Mouse (Mus musculus) lung, postnatal 0 days (tissue): ENCODE results near the gene P2ry6. TPM values are rescaled to one million over a fixed set of nuclear protein-coding genes. Genes with fewer than 3 reads are reported as not detected.

Experiments used
- ATAC-seq: fragments of 200-750 bp; cut with Nextera tagmentation; 2 replicates; pipeline ENCODE4 v1.8.0; 2017; ENCODE audit warnings: moderate library complexity
- DNase-seq: peaks from one replicate; pipeline ENCODE4 v3.0.0-alpha.2; 2016; ENCODE audit warnings: low spot score
- H3K27ac ChIP-seq: fragments of 300-500 bp; sonication (generic); 2 replicates; pipeline ENCODE4 v1.5.1; 2014; ENCODE audit warnings: antibody characterized with exemption, mild to moderate bottlenecking, low read length, mixed read lengths
- H3K27me3 ChIP-seq: fragments of 300-500 bp; sonication (generic); replicated peaks from 2 replicates; pipeline ENCODE4 v1.6.1; 2014; ENCODE audit warnings: low read length, mixed read lengths; ENCODE audit not compliant: insufficient read depth
- H3K36me3 ChIP-seq: fragments of 300-500 bp; sonication (generic); 2 replicates; pipeline ENCODE4 v1.6.1; 2014; ENCODE audit warnings: low read length, mixed read lengths; ENCODE audit not compliant: insufficient read depth
- H3K4me1 ChIP-seq: fragments of 300-500 bp; sonication (generic); 2 replicates; pipeline ENCODE4 v1.6.1; 2014; ENCODE audit warnings: antibody characterized with exemption, low read depth, low read length, mixed read lengths; ENCODE audit not compliant: insufficient read depth
- H3K4me2 ChIP-seq: fragments of 300-500 bp; sonication (generic); replicated peaks from 2 replicates; pipeline ENCODE4 v1.6.1; 2014; ENCODE audit warnings: low read depth, mild to moderate bottlenecking, low read length, moderate library complexity, mixed read lengths
- H3K4me3 ChIP-seq: fragments of 300-500 bp; sonication (generic); 2 replicates; pipeline ENCODE4 v1.5.1; 2014; ENCODE audit warnings: low read depth, low read length
- H3K9ac ChIP-seq: fragments of 300-500 bp; sonication (generic); replicated peaks from 2 replicates; pipeline ENCODE4 v1.6.1; 2014; ENCODE audit warnings: low read depth, mild to moderate bottlenecking
- H3K9me3 ChIP-seq: fragments of 300-500 bp; sonication (generic); 2 replicates; pipeline ENCODE4 v1.6.1; 2016; ENCODE audit warnings: low read length, mixed read lengths
- CTCF ChIP-seq: IDR thresholded peaks from 2 replicates; pipeline ENCODE4 v1.5.1; 2016; ENCODE audit warnings: antibody characterized with exemption, mild to moderate bottlenecking
- EP300 ChIP-seq: IDR thresholded peaks from 2 replicates; pipeline ENCODE4 v1.6.1; 2016; ENCODE audit warnings: antibody characterized with exemption, mild to moderate bottlenecking, control low read depth
- WGBS: fragments of 180-500 bp; shearing (Covaris S2); extraction: QIAGEN DNeasy Blood & Tissue Kit; methylation state at CpG from one replicate; pipeline ENCODE4 v1.1.7; 2014; 5-methylcytosine and 5-hydroxymethylcytosine counted together
- polyA plus RNA-seq: library from polyadenylated mRNA; unstranded; fragments of >200 nt; fragmentation: Nextera tagmentation; extraction: Ambion mirVana; gene quantifications from 2 replicates; pipeline ENCODE4 v1.2.1, GENCODE M21; 2015

Gene P2ry6
- polyA plus RNA-seq, 1 experiment from 2014 or later = 9.9 TPM

DNA sequence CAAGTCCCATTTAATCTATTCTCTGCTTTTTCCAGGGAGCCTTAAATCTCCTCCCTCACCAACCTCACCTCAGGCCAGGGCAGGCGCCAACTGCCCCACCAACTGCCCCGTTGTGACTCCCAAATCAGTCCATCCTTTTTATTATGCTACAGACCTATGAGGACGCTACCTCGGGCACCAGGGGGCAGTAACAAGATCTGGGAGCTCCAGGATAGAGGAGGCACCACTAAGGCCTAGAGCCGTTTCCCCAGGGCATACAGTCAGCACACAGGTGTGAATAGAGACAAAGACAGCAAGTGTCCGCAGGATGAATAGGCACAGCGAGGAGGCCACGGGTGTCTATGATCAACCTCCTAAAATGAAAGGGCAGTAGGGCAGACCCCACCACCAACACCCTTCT lies 65.9 kb downstream of the P2ry6 start:
- ATAC-seq = no peak
- no peaks in the 10 kb centered on the region for H3K9me3 ChIP-seq
- peak overlapping the region; percentile 66 for H3K27ac ChIP-seq
- H3K9ac ChIP-seq = no peak overlapping the region
- no peak overlapping the region for H3K4me2 ChIP-seq
- no peaks in the 10 kb centered on the region for H3K27me3 ChIP-seq
- TF ChIP-seq CTCF (peak; percentile 71), EP300 (no peak)
- H3K4me3 ChIP-seq = no peak overlapping the region
- peaks cover 15% of the 10 kb centered on the region for H3K4me1 ChIP-seq
- WGBS = 48% methylated on average over 8 of the region's 8 CpGs
- H3K36me3 ChIP-seq = no peaks in the 10 kb centered on the region
- DNase-seq = peak; percentile 70

DNA sequence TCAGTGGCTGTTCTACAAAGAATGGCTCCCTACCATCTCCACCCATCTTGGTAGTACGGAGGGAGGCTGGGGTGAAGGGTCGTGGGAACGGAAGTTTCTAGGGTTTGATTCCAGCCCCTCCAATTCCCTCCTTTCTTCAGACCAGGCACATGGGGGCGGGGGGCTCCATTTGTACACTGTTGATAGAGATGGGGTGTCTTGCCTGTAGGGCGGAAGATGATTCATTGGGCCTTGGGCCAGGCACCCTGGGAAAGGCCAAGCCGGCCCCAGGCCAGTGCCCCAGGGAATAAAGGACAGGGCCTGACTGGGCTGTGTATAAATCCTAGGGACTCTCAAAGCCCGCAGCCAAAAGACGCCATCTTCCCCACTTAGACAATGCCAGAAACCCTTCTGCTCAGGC lies 66.4 kb downstream of the P2ry6 start:
- H3K27ac ChIP-seq = peak overlapping the region; percentile 66
- 0 out of 2 replicates have a peak overlapping the region, but pooled peaks have one; percentile 30 for H3K4me2 ChIP-seq
- no peak overlapping the region for H3K4me3 ChIP-seq
- no peaks in the 10 kb centered on the region for H3K27me3 ChIP-seq
- ATAC-seq = peak; percentile 43
- H3K9me3 ChIP-seq = no peaks in the 10 kb centered on the region
- H3K9ac ChIP-seq = no peak overlapping the region
- TF ChIP-seq CTCF (no peak), EP300 (no peak)
- WGBS = 59% methylated on average over 8 of the region's 8 CpGs
- H3K4me1 ChIP-seq = peaks cover 15% of the 10 kb centered on the region
- no peaks in the 10 kb centered on the region for H3K36me3 ChIP-seq
- peak; percentile 37 for DNase-seq

DNA sequence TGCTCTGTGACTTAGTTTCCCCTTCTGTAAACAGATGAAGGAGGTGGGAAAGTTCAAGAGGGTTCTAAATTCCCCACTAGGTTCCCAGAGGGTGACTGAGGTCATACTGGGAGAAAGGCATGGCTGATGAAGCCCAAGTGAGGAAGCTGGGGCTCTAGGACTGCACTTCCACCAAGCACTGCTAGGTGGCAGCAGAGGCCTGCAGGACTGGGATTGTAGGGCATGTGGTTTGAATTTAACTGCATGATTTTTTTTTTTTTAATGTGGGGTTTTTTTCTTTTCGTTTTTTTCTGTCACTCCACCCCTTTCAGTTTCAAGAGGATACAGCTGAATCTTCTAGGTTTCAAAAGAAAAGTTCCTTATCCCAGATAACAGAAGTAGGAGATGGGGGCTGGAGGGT lies 67.2 kb downstream of the P2ry6 start:
- Histone ChIP-seq H3K9ac (no peak overlapping the region), H3K36me3 (no peaks in the 10 kb centered on the region), H3K4me1 (peaks cover 15% of the 10 kb centered on the region), H3K27me3 (no peaks in the 10 kb centered on the region), H3K4me3 (no peak overlapping the region), H3K4me2 (peak overlapping the region; percentile 30; the same call in 1 of the 2 replicates), H3K27ac (peak overlapping the region; percentile 66), H3K9me3 (no peaks in the 10 kb centered on the region)
- 0% methylated on average over 1 of the region's 1 CpGs for WGBS
- ATAC-seq (0 out of 2 replicates have a peak, but pooled peaks have one; percentile 4), DNase-seq (peak; percentile 87)
- TF ChIP-seq CTCF = peak; percentile 97
- TF ChIP-seq EP300 = no peak

DNA sequence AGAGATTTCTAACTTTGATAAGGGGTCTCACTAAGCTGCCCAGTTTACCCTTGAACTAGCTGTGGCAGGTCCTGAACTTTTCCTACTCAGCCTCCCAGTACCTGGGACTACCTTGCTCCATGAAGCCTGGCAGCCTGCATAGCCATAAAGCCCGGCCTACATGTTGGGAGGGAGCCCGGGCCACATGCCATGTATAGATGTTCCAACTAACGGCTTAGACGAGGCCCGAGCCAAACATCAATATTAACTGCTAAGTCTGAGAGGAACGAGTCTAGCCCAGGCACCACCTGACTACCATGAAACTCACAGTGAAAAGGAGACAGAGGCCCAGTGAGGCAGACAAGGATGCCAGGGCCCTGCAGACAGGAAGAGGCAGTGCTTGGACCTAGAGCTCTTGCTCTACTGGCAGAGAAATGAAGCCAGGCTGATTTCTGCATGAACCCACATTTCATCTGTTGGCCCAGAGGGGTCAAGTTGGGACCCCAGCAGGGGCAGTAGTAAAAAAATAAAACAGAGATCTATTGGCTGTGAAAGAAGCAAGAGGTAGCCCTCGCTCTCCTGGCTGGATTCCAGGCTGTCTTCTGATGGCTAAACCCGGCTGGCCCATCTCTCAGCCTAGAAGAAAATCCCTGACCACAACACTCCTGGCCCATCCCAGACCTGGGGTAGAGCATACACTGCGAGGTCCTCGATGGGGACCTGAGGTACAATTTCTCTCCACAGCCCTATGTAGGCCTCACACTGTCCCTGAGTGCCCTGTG lies 68.2 kb downstream of the P2ry6 start:
- 64% methylated on average over 10 of the region's 10 CpGs for WGBS
- H3K9me3 ChIP-seq = no peaks in the 10 kb centered on the region
- no peaks in the 10 kb centered on the region for H3K27me3 ChIP-seq
- H3K4me1 ChIP-seq = peaks cover 15% of the 10 kb centered on the region
- no peak overlapping the region; the same call in 1 of the 2 replicates for H3K27ac ChIP-seq
- H3K36me3 ChIP-seq = no peaks in the 10 kb centered on the region
- no peak overlapping the region for H3K4me2 ChIP-seq
- H3K4me3 ChIP-seq = no peak overlapping the region
- no peak overlapping the region for H3K9ac ChIP-seq
- ATAC-seq (no peak), DNase-seq (no peak)
- TF ChIP-seq EP300 (no peak), CTCF (no peak)

DNA sequence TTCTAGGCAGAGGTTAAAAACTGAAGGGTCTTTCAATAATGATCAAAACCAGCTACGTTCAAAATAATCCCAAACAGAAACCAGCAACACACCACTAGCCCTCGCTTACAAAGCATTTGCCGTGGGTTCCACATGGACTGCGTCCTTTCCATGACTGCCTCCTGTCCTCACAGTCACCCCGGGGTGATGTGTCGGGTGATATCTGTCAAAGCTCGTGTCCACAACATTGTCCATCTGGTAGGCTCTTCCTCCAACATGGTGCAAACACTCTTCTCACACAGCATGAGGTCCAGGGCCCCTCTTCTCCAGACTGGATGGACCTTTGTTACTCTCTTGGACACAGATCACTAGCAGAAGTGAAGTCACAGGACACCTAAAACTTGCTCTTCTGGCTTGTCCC lies 69.4 kb downstream of the P2ry6 start:
- Histone ChIP-seq H3K4me2 (no peak overlapping the region), H3K9me3 (no peaks in the 10 kb centered on the region), H3K4me1 (peaks cover 5% of the 10 kb centered on the region; the same call in 1 of the 2 replicates), H3K27ac (peak overlapping the region; percentile 84), H3K9ac (no peak overlapping the region), H3K4me3 (no peak overlapping the region), H3K36me3 (no peaks in the 10 kb centered on the region), H3K27me3 (no peaks in the 10 kb centered on the region)
- WGBS = 64% methylated on average over 7 of the region's 7 CpGs
- ATAC-seq (peak; percentile 84), DNase-seq (peak; percentile 83)
- TF ChIP-seq CTCF = no peak
- peak; percentile 81 for TF ChIP-seq EP300

DNA sequence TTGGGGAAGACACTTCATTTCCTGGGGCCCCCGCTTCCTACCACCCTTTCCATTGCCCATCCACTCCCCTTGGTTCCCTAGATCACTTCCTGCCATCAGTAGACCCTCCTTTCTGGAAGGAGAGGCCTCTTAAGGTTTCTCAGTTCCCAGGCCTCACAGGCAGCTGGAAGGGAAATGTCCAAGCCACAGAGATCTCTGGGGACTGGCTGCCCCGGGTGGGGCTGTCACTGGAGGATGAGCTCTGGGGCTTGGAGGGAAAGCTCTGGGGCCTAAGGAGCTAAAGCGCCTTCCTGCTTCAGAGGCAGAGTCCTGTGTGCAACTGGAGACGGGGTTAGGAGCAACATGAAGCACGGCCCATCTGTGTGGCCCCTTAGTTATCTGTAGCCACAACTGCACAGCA lies 69.8 kb downstream of the P2ry6 start:
- Histone ChIP-seq H3K27ac (peak overlapping the region; percentile 84), H3K9ac (no peak overlapping the region), H3K4me1 (0 out of 2 replicates have a peak, but pooled peaks cover under 1% of the 10 kb centered on the region), H3K9me3 (no peaks in the 10 kb centered on the region), H3K27me3 (no peaks in the 10 kb centered on the region), H3K4me2 (no peak overlapping the region), H3K4me3 (no peak overlapping the region), H3K36me3 (no peaks in the 10 kb centered on the region)
- ATAC-seq = peak; percentile 12
- no peak for TF ChIP-seq CTCF
- TF ChIP-seq EP300 = no peak
- WGBS = 56% methylated on average over 5 of the region's 5 CpGs
- DNase-seq = peak; percentile 35
